Mouse (Mus musculus) megakaryocyte-erythroid progenitor cell, adult 5-6 weeks (primary cell): ENCODE data around the gene Ints11. TPM values are rescaled to one million over a fixed set of nuclear protein-coding genes. Genes with fewer than 3 reads are reported as not detected.

Experiments used
- ATAC-seq: replicated peaks from 2 replicates; pipeline ENCODE4 v1.8.0; 2016; ENCODE audit warnings: mild to moderate bottlenecking, inconsistent platforms; ENCODE audit not compliant: severe bottlenecking, poor library complexity, low FRiP score, low TSS enrichment
- total RNA-seq, 2 experiments: library from RNA; stranded (forward) in 1 of 2; stranded (reverse) in 1 of 2; fragments of 200-1000, 215-1000 nt in 1 of 2; fragments of >200 nt in 1 of 2; fragmentation: Nextera tagmentation in 1 of 2; gene quantifications; 2 replicates each; pipeline ENCODE4 v1.2.3; 2014 to 2017

The Ints11 gene
- total RNA-seq (2014; fragmentation: Nextera tagmentation) = 49.7 and 65.3 TPM in 2 replicates
- total RNA-seq (2017) = 31.3 and 34.2 TPM in 2 replicates

- ATAC-seq = peak; percentile 94
Observed at GRCm38 (mm10) chr4:155869317-155870033, at the start of gene Ints11, which contains the start of gene Cptp. TSS of gene Ints11 (plus strand) at chr4:155869546. TSS of gene Cptp (minus strand) at chr4:155869440.

- no peak for ATAC-seq
Observed at GRCm38 (mm10) chr4:155821025-155821424, 48.3 kb upstream of the Ints11 start.

- ATAC-seq = no peak
Observed at GRCm38 (mm10) chr4:155823443-155823842, 45.9 kb upstream of the Ints11 start.

- ATAC-seq = no peak
Observed at GRCm38 (mm10) chr4:155829866-155830265, 39.5 kb upstream of the Ints11 start.

GRCm38 (mm10) chr4:155830596-155830995, 38.8 kb upstream of the Ints11 start:
- no peak for ATAC-seq

GRCm38 (mm10) chr4:155831205-155831766, 38.1 kb upstream of the Ints11 start, which contains the start of gene Aurkaip1:
TSS of gene Aurkaip1 (plus strand) at chr4:155831272.
- peak; percentile 85 for ATAC-seq

GRCm38 (mm10) chr4:155831831-155832230, 37.5 kb upstream of the Ints11 start:
- no peak for ATAC-seq

- ATAC-seq = no peak
Observed at GRCm38 (mm10) chr4:155832321-155832720, 37.0 kb upstream of the Ints11 start.

- ATAC-seq = no peak
Observed at GRCm38 (mm10) chr4:155833234-155833633, 36.1 kb upstream of the Ints11 start.

- peak; percentile 53 for ATAC-seq
Observed at GRCm38 (mm10) chr4:155833836-155834235, 35.5 kb upstream of the Ints11 start.

GRCm38 (mm10) chr4:155837404-155838010, 31.8 kb upstream of the Ints11 start:
- ATAC-seq = no peak

GRCm38 (mm10) chr4:155838187-155839153, 30.9 kb upstream of the Ints11 start:
- no peak for ATAC-seq

- no peak for ATAC-seq
Observed at GRCm38 (mm10) chr4:155839483-155839910, 29.8 kb upstream of the Ints11 start, which contains the start of gene Mxra8. TSS of gene Mxra8 (plus strand) at chr4:155839680.

- no peak for ATAC-seq
Observed at GRCm38 (mm10) chr4:155840076-155841002, 29.0 kb upstream of the Ints11 start.

GRCm38 (mm10) chr4:155841003-155841454, 28.3 kb upstream of the Ints11 start:
- ATAC-seq = peak; percentile 77

GRCm38 (mm10) chr4:155841651-155842270, 27.6 kb upstream of the Ints11 start:
- no peak for ATAC-seq

GRCm38 (mm10) chr4:155843231-155843630, 26.1 kb upstream of the Ints11 start:
- no peak for ATAC-seq
